Mouse (Mus musculus): ENCODE results near the gene Grid2.

DNA sequence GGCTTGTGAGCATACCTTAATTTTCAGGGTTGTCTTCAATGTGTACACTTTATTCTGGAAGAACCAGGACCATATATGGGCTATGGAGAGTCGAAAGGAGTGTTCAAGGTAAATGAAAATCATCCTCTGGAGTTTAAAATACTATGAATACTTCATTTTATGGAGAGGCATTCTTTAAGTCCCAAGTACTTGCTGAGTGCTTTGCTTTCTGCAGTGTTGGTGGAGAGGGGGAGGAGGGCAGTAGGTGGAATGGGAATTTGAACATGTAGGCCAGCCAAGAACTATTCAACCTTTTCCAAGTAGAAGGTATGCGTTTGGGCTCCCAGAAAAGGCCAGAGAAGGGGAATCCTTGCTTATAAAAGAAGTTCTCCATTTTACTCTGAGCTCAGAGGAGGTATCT lies 192.5 kb downstream of the Grid2 start:
- TF ChIP-seq POLR2A (IDR thresholded peaks at IDR 0.05; ENCODE audit: borderline replicate concordance, control insufficient read depth, low read depth, low read length) = no peak
- TF ChIP-seq CTCF (IDR thresholded peaks at IDR 0.05; ENCODE audit: control insufficient read depth, insufficient read depth, low read length) = no peak

Measured in bone marrow, adult 2 months (tissue).